Comparison of ENCODE assay signal across 23 mouse cellular contexts in genomic region chr5:116719200-116719599, GRCm38 (mm10).
DNase-seq lines count a peak whose midpoint lies in the region; ATAC-seq lines count a peak whose summit lies in the region.
"Had no signal": no experiment of that assay in that cellular context is flagged by ENCODE, and none has a peak within 500 bp of the region (broad histone marks: within the 10 kb centered on the region; RNA-seq: fewer than 3 reads in every experiment).

No protein-coding gene starts in this region.

- H3K36me3 ChIP-seq in hindbrain, embryonic 16.5 days (ENCODE audit: control insufficient read depth, insufficient read depth, low read length), result no peaks in the 10 kb centered on the region
- H3K36me3 ChIP-seq in hindbrain, embryonic 14.5 days (replicated peaks; ENCODE audit: control insufficient read depth, insufficient read depth), result no peaks in the 10 kb centered on the region
- no peaks in the 10 kb centered on the region for H3K36me3 ChIP-seq in liver, embryonic 12.5 days
- H3K36me3 ChIP-seq: forebrain, embryonic 10.5 days had no signal

- H3K4me3 ChIP-seq in hindbrain, embryonic 16.5 days (ENCODE audit: low read length), result no peak overlapping the region
- H3K4me3 ChIP-seq in hindbrain, embryonic 14.5 days (replicated peaks; ENCODE audit: low read length), result no peak overlapping the region
- H3K4me3 ChIP-seq in liver, embryonic 12.5 days, result no peak overlapping the region
- H3K4me3 ChIP-seq: forebrain, embryonic 10.5 days; forebrain, embryonic 13.5 days; heart, adult 2 months had no signal

- no peak overlapping the region for H3K9ac ChIP-seq in hindbrain, embryonic 16.5 days (ENCODE audit: low read depth, low read length)
- no peak overlapping the region for H3K9ac ChIP-seq in hindbrain, embryonic 14.5 days
- H3K9ac ChIP-seq in liver, embryonic 12.5 days, result no peak overlapping the region
- H3K9ac ChIP-seq: forebrain, embryonic 13.5 days had no signal

- H3K9me3 ChIP-seq in hindbrain, embryonic 16.5 days (ENCODE audit: control insufficient read depth, low read length), result no peaks in the 10 kb centered on the region
- no peaks in the 10 kb centered on the region for H3K9me3 ChIP-seq in hindbrain, embryonic 14.5 days (ENCODE audit: control insufficient read depth, low read length)
- peaks cover 32% of the 10 kb centered on the region; the same call in 1 of the 2 replicates for H3K9me3 ChIP-seq in liver, embryonic 12.5 days (replicated peaks)
- H3K9me3 ChIP-seq: forebrain, embryonic 10.5 days; forebrain, embryonic 13.5 days had no signal

- WGBS in hindbrain, embryonic 16.5 days, result 68% methylated on average over 1 of the region's 1 CpGs
- 88% methylated on average over 1 of the region's 1 CpGs for WGBS in hindbrain, embryonic 14.5 days
- WGBS in liver, embryonic 12.5 days (ENCODE audit: insufficient replicate concordance), result 48% methylated on average over 1 of the region's 1 CpGs

- ATAC-seq in hindbrain, embryonic 16.5 days, result peak; percentile 58; the same call in 1 of the 2 replicates
- ATAC-seq in hindbrain, embryonic 14.5 days (ENCODE audit: low FRiP score), result no peak
- no peak for ATAC-seq in inflammation-experienced regulatory T-cells, adult 6 months
- ATAC-seq in liver, embryonic 12.5 days, result no peak
- ATAC-seq: activated CD4-positive, CD25-positive, alpha-beta regulatory T cell, adult 4 months; forebrain, embryonic 13.5 days; forebrain, embryonic 16.5 days; intestine, embryonic 16.5 days had no signal

- H3K4me1 ChIP-seq in hindbrain, embryonic 16.5 days (ENCODE audit: control insufficient read depth, insufficient read depth, low read depth, low read length), result no peaks in the 10 kb centered on the region
- H3K4me1 ChIP-seq in hindbrain, embryonic 14.5 days (replicated peaks; ENCODE audit: control insufficient read depth, insufficient read depth, low read length), result peaks cover 6% of the 10 kb centered on the region; the same call in 1 of the 2 replicates
- no peaks in the 10 kb centered on the region for H3K4me1 ChIP-seq in liver, embryonic 12.5 days
- H3K4me1 ChIP-seq: forebrain, embryonic 10.5 days; forebrain, embryonic 13.5 days had no signal

- no peak overlapping the region for H3K4me2 ChIP-seq in hindbrain, embryonic 16.5 days (ENCODE audit: low read length)
- H3K4me2 ChIP-seq in hindbrain, embryonic 14.5 days (replicated peaks), result no peak overlapping the region
- no peak overlapping the region for H3K4me2 ChIP-seq in liver, embryonic 12.5 days
- H3K4me2 ChIP-seq: forebrain, embryonic 13.5 days; heart, embryonic 11.5 days had no signal

- peak; percentile 25 for DNase-seq in embryo, embryonic 10 days (ENCODE audit: low spot score)
- DNase-seq in embryo, embryonic 9.5 days (ENCODE audit: extremely low spot score), result no peak
- no peak for DNase-seq in hindbrain, embryonic 14.5 days (ENCODE audit: low spot score)
- DNase-seq in retina, postnatal 1 day, result peak; percentile 6
- no peak for DNase-seq in retina, embryonic 14.5 days (ENCODE audit: low spot score)
- DNase-seq: adrenal gland, adult 8-10 months; adrenal gland, postnatal 25 days; cerebellum, adult 11-12 months; cerebellum, adult 8-10 months; cerebellum, postnatal 10 days; cerebellum, postnatal 36 days; gastrocnemius, postnatal 10 days; gastrocnemius, postnatal 36 days; heart, adult 2 months had no signal

- H3K27me3 ChIP-seq in hindbrain, embryonic 16.5 days (replicated peaks; ENCODE audit: control insufficient read depth, insufficient read depth, low read length), result no peaks in the 10 kb centered on the region
- no peaks in the 10 kb centered on the region for H3K27me3 ChIP-seq in hindbrain, embryonic 14.5 days (ENCODE audit: control insufficient read depth, insufficient read depth, low read length)
- no peaks in the 10 kb centered on the region for H3K27me3 ChIP-seq in liver, embryonic 12.5 days (replicated peaks)
- H3K27me3 ChIP-seq: forebrain, embryonic 13.5 days had no signal

- no peak overlapping the region for H3K27ac ChIP-seq in hindbrain, embryonic 16.5 days (ENCODE audit: low read depth, low read length)
- H3K27ac ChIP-seq in hindbrain, embryonic 14.5 days, result no peak overlapping the region
- H3K27ac ChIP-seq in liver, embryonic 12.5 days, result no peak overlapping the region
- H3K27ac ChIP-seq: forebrain, embryonic 10.5 days; forebrain, embryonic 13.5 days; heart, adult 2 months had no signal

Comparison
In these comparisons a context has a peak if more than half of its experiments do, and no peak if none do; other contexts are left out.
1. DNase-seq: peak in embryo, embryonic 10 days (single experiment) and retina, postnatal 1 day (single experiment); none in embryo, embryonic 9.5 days (single experiment), hindbrain, embryonic 14.5 days (single experiment) and retina, embryonic 14.5 days (single experiment).